Mouse (Mus musculus) hindbrain, embryonic 14.5 days (tissue): ENCODE measurements around the gene Ahnak. TPM values are rescaled to one million over a fixed set of nuclear protein-coding genes. Genes with fewer than 3 reads are reported as not detected.
A peak's percentile ranks its signal among the peaks of the same experiment; 100 is the strongest.
"Not testable (repeated sequence)": the region's sequence is repeated elsewhere in the genome, so short reads cannot be mapped to it uniquely, and the experiment has no call there.

Source experiments
- ATAC-seq: fragments of 200-750 bp; cut with Nextera tagmentation; 2 replicates; pipeline ENCODE4 v1.8.0; 2017; ENCODE audit warnings: moderate number of reproducible peaks, mild to moderate bottlenecking, moderate TSS enrichment, moderate library complexity; ENCODE audit not compliant: low FRiP score
- DNase-seq: peaks from one replicate; pipeline ENCODE4 v3.0.0-alpha.2; 2015; ENCODE audit warnings: low spot score
- H3K27ac ChIP-seq: fragments of 300-500 bp; sonication (generic); 2 replicates; pipeline ENCODE4 v1.5.1; 2014; ENCODE audit warnings: mild to moderate bottlenecking, moderate library complexity
- H3K27me3 ChIP-seq: fragments of 300-500 bp; sonication (generic); 2 replicates; pipeline ENCODE4 v1.6.1; 2014; ENCODE audit warnings: mild to moderate bottlenecking, low read length, mixed read lengths; ENCODE audit not compliant: control insufficient read depth, insufficient read depth
- H3K36me3 ChIP-seq: fragments of 300-500 bp; sonication (generic); replicated peaks from 2 replicates; pipeline ENCODE4 v1.6.1; 2014; ENCODE audit not compliant: control insufficient read depth, insufficient read depth
- H3K4me1 ChIP-seq: fragments of 300-500 bp; sonication (generic); replicated peaks from 2 replicates; pipeline ENCODE4 v1.6.1; 2014; ENCODE audit warnings: antibody characterized with exemption, low read length, mixed read lengths; ENCODE audit not compliant: control insufficient read depth, insufficient read depth
- H3K4me2 ChIP-seq: fragments of 300-500 bp; sonication (generic); replicated peaks from 2 replicates; pipeline ENCODE4 v1.6.1; 2014; ENCODE audit warnings: mild to moderate bottlenecking, moderate library complexity
- H3K4me3 ChIP-seq: fragments of 300-500 bp; sonication (generic); replicated peaks from 2 replicates; pipeline ENCODE4 v1.5.1; 2014; ENCODE audit warnings: mild to moderate bottlenecking, low read length
- H3K9ac ChIP-seq: fragments of 300-500 bp; sonication (generic); 2 replicates; pipeline ENCODE4 v1.6.1; 2014
- H3K9me3 ChIP-seq: fragments of 300-500 bp; sonication (generic); 2 replicates; pipeline ENCODE4 v1.6.1; 2016; ENCODE audit warnings: low read length; ENCODE audit not compliant: control insufficient read depth
- WGBS: fragments of 180-500 bp; shearing (Covaris S2); extraction: QIAGEN DNeasy Blood & Tissue Kit; methylation state at CpG from one replicate; pipeline ENCODE4 v1.1.7; 2014; 5-methylcytosine and 5-hydroxymethylcytosine counted together
- polyA plus RNA-seq: library from polyadenylated mRNA; unstranded; fragments of >200 nt; fragmentation: Nextera tagmentation; extraction: Ambion mirVana; gene quantifications from 2 replicates; pipeline ENCODE4 v1.2.1, GENCODE M21; 2014

The Ahnak gene
- polyA plus RNA-seq, 1 experiment from 2014 or later = 4.9 TPM

DNA sequence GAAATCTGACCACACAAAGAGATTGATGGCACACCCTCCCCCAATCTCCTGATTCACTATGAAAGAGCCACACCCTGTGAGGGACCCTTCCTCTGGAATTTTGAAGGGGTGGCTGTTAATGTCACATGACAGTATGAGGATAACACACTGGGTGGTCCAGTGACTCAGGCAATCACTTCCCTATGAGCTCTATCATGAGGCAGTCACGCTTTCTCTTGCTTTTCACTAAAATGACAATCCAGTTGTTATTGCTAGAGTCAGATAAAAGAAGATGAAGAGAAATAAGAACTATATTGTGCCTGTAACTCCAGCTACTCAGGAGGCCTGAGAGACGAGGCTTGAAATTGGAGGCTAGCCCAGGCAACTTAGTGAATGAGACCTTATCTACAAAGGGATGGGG, 86.5 kb downstream of the Ahnak start:
- ATAC-seq (no peak), DNase-seq (no peak)
- Histone ChIP-seq H3K9me3 (no peaks in the 10 kb centered on the region), H3K4me2 (no peak overlapping the region), H3K27me3 (no peaks in the 10 kb centered on the region), H3K4me1 (peaks cover 12% of the 10 kb centered on the region), H3K27ac (no peak overlapping the region), H3K4me3 (no peak overlapping the region), H3K9ac (no peak overlapping the region), H3K36me3 (no peaks in the 10 kb centered on the region)
- WGBS = 88% methylated on average over 2 of the region's 2 CpGs

DNA sequence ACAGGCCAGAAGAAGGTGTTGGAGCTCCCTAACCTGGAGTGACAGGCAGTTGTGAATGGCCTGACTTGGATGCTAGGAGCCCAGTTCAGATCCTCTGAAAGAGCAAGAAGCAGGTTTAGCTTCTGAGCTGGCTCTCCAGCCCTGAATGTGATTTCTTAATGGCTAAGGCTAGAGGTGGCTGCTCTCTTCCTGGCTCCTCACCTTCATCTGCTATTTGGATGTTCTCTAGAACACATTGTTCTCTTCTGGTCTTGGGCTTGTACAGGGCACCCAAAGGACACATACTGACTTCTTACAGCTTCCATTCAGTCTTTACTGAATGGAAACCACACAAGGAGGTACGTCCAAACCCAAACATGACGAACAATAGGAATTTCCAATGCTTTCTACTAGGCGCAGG, 87.0 kb downstream of the Ahnak start:
- DNase-seq = no peak
- H3K4me1 ChIP-seq = peaks cover 11% of the 10 kb centered on the region
- no peak overlapping the region for H3K27ac ChIP-seq
- no peak for ATAC-seq
- H3K4me3 ChIP-seq = no peak overlapping the region
- H3K9ac ChIP-seq = no peak overlapping the region
- no peaks in the 10 kb centered on the region for H3K9me3 ChIP-seq
- H3K36me3 ChIP-seq = no peaks in the 10 kb centered on the region
- 88% methylated on average over 3 of the region's 3 CpGs for WGBS
- no peaks in the 10 kb centered on the region for H3K27me3 ChIP-seq
- H3K4me2 ChIP-seq = no peak overlapping the region

DNA sequence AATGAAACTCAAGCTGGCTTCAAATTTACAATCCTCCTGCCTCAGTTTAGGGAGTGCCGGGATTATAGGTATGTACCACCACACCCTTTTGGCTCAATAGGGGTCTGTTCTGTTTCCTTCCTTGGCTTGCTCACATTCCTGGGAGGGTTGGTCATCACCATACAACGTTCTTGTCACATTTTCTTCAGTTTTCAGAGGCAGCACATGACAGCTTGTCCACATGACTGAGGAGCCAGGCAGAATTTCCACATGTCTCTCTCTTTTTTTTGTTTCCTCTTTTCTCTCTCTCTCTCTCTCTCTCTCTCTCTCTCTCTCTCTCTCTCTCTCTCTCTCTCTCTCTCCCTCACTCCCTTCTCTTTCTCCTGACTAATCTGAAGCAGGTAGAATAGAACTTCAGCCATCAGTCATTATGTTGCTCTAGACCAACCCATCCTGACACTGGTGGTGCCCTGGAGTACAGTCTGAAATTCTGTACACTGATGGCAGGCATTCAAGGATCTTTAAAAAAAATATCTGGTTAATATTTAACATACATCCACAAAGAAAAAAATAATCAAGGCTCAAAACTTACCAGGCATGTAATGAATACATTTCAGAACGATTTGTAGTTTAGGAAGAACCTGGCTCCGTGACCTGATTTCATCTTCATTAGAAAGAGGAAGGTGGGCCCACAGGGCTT, 88.0 kb downstream of the Ahnak start:
- DNase-seq (no peak), ATAC-seq (no peak)
- Histone ChIP-seq H3K4me3 (no peak overlapping the region), H3K9me3 (no peaks in the 10 kb centered on the region), H3K27ac (no peak overlapping the region), H3K27me3 (no peaks in the 10 kb centered on the region), H3K36me3 (no peaks in the 10 kb centered on the region), H3K4me1 (0 out of 2 replicates have a peak, but pooled peaks cover 2% of the 10 kb centered on the region), H3K9ac (no peak overlapping the region), H3K4me2 (no peak overlapping the region)
- WGBS = 82% methylated on average over 4 of the region's 4 CpGs

DNA sequence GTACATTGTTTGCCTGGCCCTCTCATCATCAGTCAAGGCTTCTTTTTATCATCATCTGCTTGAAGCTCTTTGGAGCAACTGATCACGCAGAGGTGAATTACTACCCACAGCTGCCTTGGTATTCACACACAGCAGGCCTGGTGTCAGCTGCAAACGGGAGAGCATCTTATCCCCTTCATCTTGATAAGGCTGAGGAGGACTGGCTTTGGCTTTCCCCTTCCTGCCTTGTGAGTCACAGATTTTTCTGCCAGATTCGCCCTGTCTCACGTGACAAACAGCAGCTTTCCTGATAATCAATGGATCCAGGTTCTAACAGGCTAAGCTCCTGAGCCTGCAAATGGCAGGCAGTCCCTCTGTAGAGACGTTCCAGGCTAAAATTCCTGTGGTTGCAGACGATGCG, 90.8 kb downstream of the Ahnak start:
- H3K4me3 ChIP-seq = no peak overlapping the region
- no peak overlapping the region for H3K9ac ChIP-seq
- no peaks in the 10 kb centered on the region for H3K27me3 ChIP-seq
- no peaks in the 10 kb centered on the region for H3K9me3 ChIP-seq
- no peak overlapping the region for H3K4me2 ChIP-seq
- H3K27ac ChIP-seq = no peak overlapping the region
- ATAC-seq = no peak
- no peaks in the 10 kb centered on the region for H3K36me3 ChIP-seq
- 0 out of 2 replicates have a peak, but pooled peaks cover 4% of the 10 kb centered on the region for H3K4me1 ChIP-seq
- no peak for DNase-seq
- WGBS = 43% methylated on average over 7 of the region's 7 CpGs

DNA sequence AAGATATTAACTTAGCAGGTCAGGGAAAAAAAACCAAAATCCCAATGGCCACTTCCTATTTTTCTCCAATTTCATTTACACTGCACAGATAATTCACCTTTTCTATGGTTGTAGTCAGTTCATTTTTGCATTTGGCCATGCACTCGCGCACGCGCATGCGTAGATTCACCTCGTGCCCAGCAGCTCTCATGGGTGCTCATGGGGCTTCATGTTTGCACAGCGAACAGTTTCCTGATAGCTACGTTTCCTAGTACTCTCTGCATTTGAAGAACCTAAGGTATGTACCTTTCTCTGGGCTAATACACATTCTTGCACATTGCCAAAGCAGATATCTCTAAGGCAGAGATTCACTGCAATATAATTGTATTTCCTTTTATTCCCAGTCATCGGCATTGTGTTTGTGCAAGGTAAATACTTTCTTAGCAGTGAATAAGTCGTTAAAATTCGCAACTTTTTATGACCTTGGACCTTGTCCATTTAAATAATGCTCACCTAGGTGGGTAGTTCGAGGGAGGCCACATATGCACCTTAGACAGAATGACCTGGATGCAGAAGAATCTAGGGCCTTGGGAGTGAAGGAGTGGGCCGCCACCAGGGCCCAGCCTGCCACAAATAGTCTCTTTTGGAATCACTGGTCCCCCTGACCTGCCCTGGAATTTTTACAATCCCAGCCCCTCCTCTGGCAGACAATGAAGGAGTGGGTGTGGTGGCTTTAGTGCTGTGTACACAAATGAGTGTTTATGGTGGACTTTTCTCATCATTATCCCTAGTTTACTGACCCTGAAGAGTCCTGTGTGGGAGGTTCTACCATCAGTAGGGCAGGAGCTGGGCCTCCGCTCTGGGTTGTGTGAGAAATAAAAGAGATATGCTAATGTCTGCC, 92.5 kb downstream of the Ahnak start:
- ATAC-seq (no peak), DNase-seq (no peak)
- Histone ChIP-seq H3K9me3 (no peaks in the 10 kb centered on the region), H3K36me3 (no peaks in the 10 kb centered on the region), H3K4me2 (peak overlapping the region; percentile 18; the same call in 1 of the 2 replicates), H3K4me1 (0 out of 2 replicates have a peak, but pooled peaks cover 4% of the 10 kb centered on the region), H3K4me3 (no peak overlapping the region), H3K27ac (no peak overlapping the region), H3K27me3 (no peaks in the 10 kb centered on the region), H3K9ac (no peak overlapping the region)
- 87% methylated on average over 14 of the region's 14 CpGs for WGBS

DNA sequence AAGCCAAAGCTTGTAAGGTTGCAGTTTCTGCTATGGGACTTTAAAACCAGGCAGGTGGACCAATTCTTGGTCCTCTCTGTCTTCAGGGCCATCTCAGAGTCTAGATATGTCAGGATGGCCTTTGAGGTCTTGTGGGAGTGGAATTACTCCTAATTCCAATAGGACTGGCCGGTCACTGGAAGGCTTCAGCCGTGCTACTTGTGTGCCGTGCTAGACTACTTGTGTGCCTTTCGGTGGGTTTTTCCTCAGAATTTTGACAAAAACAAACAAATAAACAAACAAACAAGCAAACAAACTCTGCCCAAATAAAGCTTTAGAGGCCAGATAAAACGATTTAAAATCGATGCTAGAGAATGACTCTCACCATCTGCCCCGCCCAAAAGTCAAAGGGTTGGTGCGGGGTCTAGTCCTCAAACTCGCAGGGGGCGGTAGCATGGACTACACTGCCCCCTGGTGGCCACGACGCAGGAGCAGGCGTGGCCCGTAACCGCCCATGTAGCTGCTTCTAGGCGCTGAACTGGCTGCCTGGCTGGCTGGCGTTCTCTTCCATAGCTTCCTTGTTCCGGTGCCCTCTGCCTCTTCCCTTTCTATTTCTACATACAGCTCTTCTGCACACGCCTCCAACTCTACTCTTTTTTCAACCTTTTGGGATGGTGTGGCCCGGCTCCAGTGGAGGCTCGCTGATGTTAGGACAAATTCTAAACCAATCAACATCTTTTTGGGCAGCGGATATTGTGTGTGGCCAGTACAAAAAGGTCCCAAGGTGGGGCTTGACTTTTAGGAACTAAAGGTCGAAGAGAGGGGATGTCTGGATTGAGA, 93.3 kb downstream of the Ahnak start:
- no peak overlapping the region for H3K4me3 ChIP-seq
- H3K27ac ChIP-seq = no peak overlapping the region
- ATAC-seq (peak; percentile 90), DNase-seq (peak; percentile 86)
- H3K9ac ChIP-seq = no peak overlapping the region
- H3K9me3 ChIP-seq = no peaks in the 10 kb centered on the region
- H3K36me3 ChIP-seq = no peaks in the 10 kb centered on the region
- H3K4me2 ChIP-seq = peak overlapping the region; percentile 18
- no peaks in the 10 kb centered on the region for H3K27me3 ChIP-seq
- H3K4me1 ChIP-seq = 0 out of 2 replicates have a peak, but pooled peaks cover 4% of the 10 kb centered on the region
- 18% methylated on average over 23 of the region's 23 CpGs for whole genome bisulfite sequencing

DNA sequence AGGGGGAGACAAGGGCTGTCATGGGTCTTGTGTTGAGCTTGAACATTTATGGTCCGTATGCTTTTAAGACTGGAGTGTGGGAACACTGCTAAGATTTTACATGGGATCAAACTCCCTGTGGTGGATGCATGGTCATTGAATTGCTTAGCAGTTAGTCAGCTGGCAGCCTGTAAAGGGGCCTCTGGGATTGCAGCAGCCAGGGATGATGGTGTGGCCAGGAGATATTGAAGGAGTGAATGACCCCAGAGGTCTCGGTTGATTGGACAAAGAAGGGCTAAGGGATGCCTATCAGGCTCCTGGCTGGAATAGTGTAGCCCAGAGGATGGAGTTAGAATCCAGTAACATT, 93.9 kb downstream of the Ahnak start:
- Histone ChIP-seq H3K27ac (no peak overlapping the region), H3K4me2 (no peak overlapping the region), H3K4me1 (0 out of 2 replicates have a peak, but pooled peaks cover 4% of the 10 kb centered on the region), H3K4me3 (no peak overlapping the region), H3K27me3 (no peaks in the 10 kb centered on the region), H3K9ac (no peak overlapping the region), H3K9me3 (no peaks in the 10 kb centered on the region), H3K36me3 (no peaks in the 10 kb centered on the region)
- WGBS = 82% methylated on average over 2 of the region's 2 CpGs
- DNase-seq (no peak), ATAC-seq (0 out of 2 replicates have a peak, but pooled peaks have one; percentile 3)

DNA sequence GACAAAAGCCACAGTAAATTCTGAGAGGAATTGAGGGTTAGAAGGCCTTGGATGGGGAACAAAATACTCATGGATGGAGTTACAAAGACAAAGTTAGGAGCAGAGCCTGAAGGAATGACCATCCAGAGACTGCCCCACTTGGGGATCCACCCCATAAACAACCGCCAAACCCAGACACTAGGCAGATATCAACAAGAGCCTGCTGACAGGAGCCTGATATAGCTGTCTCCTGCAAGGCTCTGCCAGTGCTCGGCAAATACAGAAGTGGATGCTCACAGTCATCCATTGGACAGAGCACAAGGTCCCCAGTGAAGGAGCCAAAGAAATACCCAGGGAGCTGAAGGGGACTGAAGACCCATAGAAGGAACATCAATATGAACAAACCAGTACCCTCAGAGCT, 94.8 kb downstream of the Ahnak start:
- WGBS = 77% methylated on average over 2 of the region's 2 CpGs
- DNase-seq, H3K4me2 ChIP-seq, H3K27ac ChIP-seq, H3K4me3 ChIP-seq, H3K36me3 ChIP-seq, ATAC-seq, H3K27me3 ChIP-seq, H3K9me3 ChIP-seq, H3K4me1 ChIP-seq, H3K9ac ChIP-seq: not testable (repeated sequence)

DNA sequence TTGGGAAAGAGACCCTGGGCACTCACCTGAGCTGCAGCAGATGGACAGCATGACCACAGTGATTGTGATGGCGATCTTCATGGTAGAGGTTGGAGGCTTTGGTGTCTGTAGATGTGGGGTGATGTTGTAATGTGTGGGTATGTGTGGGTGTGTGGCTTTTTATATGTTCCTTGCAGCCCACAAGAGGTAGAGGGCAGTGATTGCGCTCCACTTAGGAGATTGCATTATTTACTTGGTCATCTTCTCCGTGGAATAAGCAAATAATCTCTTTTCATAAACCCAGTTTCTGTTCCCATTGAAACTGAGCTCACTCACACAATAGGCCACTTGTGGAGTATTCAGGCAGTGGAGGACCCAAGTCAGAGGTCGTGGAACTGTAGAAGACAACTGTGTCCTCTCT, 98.7 kb downstream of the Ahnak start, which contains the start of gene Scgb1a1:
Gene Scgb1a1, minus strand, starts transcription at position 138 of the 400 bp plus-strand sequence.
- DNase-seq (no peak), ATAC-seq (no peak)
- Histone ChIP-seq H3K4me3 (no peak within 1 kb of the TSS), H3K9ac (no peak within 1 kb of the TSS), H3K27me3 (no peaks in the 10 kb centered on the region), H3K27ac (no peak within 1 kb of the TSS), H3K36me3 (no peaks in the 10 kb centered on the region), H3K4me2 (no peak within 1 kb of the TSS), H3K4me1 (no peaks in the 10 kb centered on the region), H3K9me3 (no peaks in the 10 kb centered on the region)
- WGBS = 90% methylated on average over 4 of the region's 4 CpGs
